Mouse (Mus musculus) liver, embryonic 12.5 days (tissue): ENCODE results near the gene Ahr. TPM values are rescaled to one million over a fixed set of nuclear protein-coding genes. Genes with fewer than 3 reads are reported as not detected.
A peak's percentile ranks its signal among the peaks of the same experiment; 100 is the strongest.

Experiments
- ATAC-seq: fragments of 200-750 bp; cut with Nextera tagmentation; 2 replicates; pipeline ENCODE4 v1.8.0; 2017; ENCODE audit warnings: moderate number of reproducible peaks, mild to moderate bottlenecking, moderate library complexity
- H3K27ac ChIP-seq: fragments of 300-500 bp; sonication (generic); 2 replicates; pipeline ENCODE4 v1.5.1; 2016; ENCODE audit warnings: mild to moderate bottlenecking
- H3K27me3 ChIP-seq: fragments of 300-500 bp; sonication (generic); replicated peaks from 2 replicates; pipeline ENCODE4 v1.6.1; 2016; ENCODE audit warnings: mild to moderate bottlenecking, moderate library complexity
- H3K36me3 ChIP-seq: fragments of 300-500 bp; sonication (generic); 2 replicates; pipeline ENCODE4 v1.6.1; 2016; ENCODE audit warnings: mild to moderate bottlenecking, moderate library complexity
- H3K4me1 ChIP-seq: fragments of 300-500 bp; sonication (generic); 2 replicates; pipeline ENCODE4 v1.6.1; 2016
- H3K4me2 ChIP-seq: fragments of 300-500 bp; sonication (generic); 2 replicates; pipeline ENCODE4 v1.6.1; 2016; ENCODE audit warnings: mild to moderate bottlenecking, moderate library complexity
- H3K4me3 ChIP-seq: fragments of 300-500 bp; sonication (generic); 2 replicates; pipeline ENCODE4 v1.5.1; 2016; ENCODE audit warnings: mild to moderate bottlenecking, moderate library complexity
- H3K9ac ChIP-seq: fragments of 300-500 bp; sonication (generic); 2 replicates; pipeline ENCODE4 v1.6.1; 2016; ENCODE audit warnings: mild to moderate bottlenecking, moderate library complexity
- H3K9me3 ChIP-seq: fragments of 300-500 bp; sonication (generic); replicated peaks from 2 replicates; pipeline ENCODE4 v1.6.1; 2016; ENCODE audit warnings: mild to moderate bottlenecking, moderate library complexity
- WGBS: fragments of 180-500 bp; shearing (Covaris S2); methylation state at CpG from one replicate; pipeline ENCODE4 v1.1.7; 2016; ENCODE audit not compliant: insufficient replicate concordance; 5-methylcytosine and 5-hydroxymethylcytosine counted together
- polyA plus RNA-seq: library from polyadenylated mRNA; unstranded; fragments of >200 nt; fragmentation: Nextera tagmentation; extraction: Ambion mirVana; gene quantifications from 2 replicates; pipeline ENCODE4 v1.2.1, GENCODE M21; 2016

Gene Ahr
- polyA plus RNA-seq, 1 experiment from 2014 or later, result 3.6 TPM

DNA sequence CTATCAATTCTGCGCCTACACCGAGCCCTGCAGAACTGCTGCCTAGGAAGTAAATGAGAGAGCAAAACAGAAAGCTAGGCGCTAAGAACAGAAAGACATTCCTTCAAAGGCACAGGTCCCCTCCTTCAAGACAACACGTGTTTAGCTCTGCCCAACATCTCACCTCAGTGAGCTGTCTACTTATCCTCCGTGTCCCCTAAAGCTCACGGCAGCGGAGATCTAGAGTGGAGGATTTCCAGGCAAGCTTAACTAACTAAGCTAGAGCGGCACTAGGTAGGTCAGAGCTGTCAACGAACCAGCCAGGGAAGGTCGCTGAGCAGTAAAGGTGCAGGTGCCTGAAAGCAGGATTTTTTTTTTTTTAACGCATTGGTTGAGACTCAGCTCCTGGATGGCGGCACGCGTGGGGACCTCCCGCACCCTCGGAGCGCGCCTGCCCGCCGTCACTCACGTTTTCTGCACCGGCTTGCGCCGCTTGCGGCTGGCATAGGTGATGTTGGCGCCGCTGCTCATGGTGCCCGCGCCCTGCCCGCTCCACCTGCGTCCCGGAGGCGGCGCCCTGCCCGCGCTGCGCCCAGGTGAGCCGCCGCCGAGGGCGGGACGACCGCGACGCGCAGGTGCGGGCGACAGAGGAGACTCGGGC is 604 bp downstream of the Ahr start:
- 0 out of 2 replicates have a peak overlapping the region, but pooled peaks have one; percentile 40 for H3K27ac ChIP-seq

DNA sequence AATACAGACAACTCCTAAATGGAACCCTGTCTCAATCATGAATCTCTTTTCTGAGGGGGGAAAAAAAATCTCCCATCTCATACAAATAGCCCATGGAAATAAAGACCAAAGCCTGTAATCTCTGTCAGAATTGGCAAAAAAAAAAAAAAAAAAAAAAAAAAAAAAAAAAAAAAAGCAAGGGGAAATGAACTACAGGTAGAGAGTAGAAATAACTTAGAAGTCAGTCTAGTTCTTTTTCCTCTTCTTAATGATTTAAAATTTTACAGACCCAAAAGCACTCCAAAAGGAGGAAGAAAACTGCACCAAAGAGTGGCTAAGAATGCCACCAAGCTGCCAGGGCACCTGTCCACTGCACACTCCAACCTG is 1.1 kb downstream of the Ahr start:
- ATAC-seq, result no peak
- Histone ChIP-seq H3K36me3 (no peaks in the 10 kb centered on the region), H3K4me2 (peak overlapping the region; percentile 100), H3K9ac (peak overlapping the region; percentile 77), H3K27ac (no peak overlapping the region), H3K9me3 (no peaks in the 10 kb centered on the region), H3K27me3 (0 out of 2 replicates have a peak, but pooled peaks cover 3% of the 10 kb centered on the region), H3K4me1 (peaks cover 17% of the 10 kb centered on the region), H3K4me3 (peak overlapping the region; percentile 80)

More for the DNA sequence above, 604 bp downstream of the Ahr start:
- Histone ChIP-seq H3K4me1 (peaks cover 17% of the 10 kb centered on the region), H3K4me2 (peak overlapping the region; percentile 100), H3K36me3 (no peaks in the 10 kb centered on the region), H3K9me3 (no peaks in the 10 kb centered on the region), H3K4me3 (peak overlapping the region; percentile 80), H3K9ac (peak overlapping the region; percentile 77), H3K27me3 (0 out of 2 replicates have a peak, but pooled peaks cover 3% of the 10 kb centered on the region)
- ATAC-seq, result peak; percentile 69
- WGBS, result under 1% methylated on average over 49 of the region's 49 CpGs

DNA sequence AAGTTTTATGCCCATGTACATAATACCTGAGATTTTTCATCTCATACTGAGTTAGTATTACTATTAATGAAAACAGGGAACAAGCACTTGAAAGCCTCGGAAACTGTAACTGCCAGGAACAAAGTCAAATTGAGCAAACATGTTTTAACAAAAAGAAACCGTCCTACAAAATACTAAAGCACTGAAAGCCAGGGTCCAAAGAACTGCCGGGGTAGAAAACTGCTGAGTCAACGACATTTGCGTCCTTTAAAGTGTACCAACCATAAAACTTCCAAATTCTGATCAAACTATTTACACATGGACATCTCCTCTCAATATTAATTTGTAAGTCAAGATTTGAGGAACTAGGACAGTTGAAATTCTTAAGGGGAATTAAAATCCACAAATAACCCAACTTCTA is 1.7 kb downstream of the Ahr start:
- Histone ChIP-seq H3K4me3 (no peak overlapping the region), H3K27me3 (0 out of 2 replicates have a peak, but pooled peaks cover 3% of the 10 kb centered on the region), H3K4me2 (0 out of 2 replicates have a peak overlapping the region, but pooled peaks have one; percentile 14), H3K9ac (no peak overlapping the region), H3K4me1 (peaks cover 21% of the 10 kb centered on the region), H3K27ac (no peak overlapping the region), H3K36me3 (no peaks in the 10 kb centered on the region), H3K9me3 (no peaks in the 10 kb centered on the region)
- 50% methylated on average over 5 of the region's 5 CpGs for whole genome bisulfite sequencing
- ATAC-seq, result no peak

DNA sequence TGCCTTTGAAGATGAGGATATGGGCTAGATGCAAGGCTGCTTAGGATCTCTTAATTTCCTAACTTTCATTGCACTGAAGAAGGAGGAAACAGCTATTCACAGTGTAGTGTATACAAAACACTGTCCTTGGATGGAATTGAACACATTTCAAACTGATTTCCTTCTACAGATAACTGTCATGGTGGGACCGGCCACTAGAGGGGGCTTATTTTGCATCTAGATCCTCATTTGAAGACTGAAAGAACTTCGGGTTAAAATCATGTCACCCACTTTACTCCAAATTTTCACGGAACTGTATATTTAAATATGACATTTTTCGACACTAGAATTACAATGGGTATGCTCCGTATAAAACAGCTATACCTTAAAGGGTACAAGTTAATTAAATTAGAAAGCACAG is 2.7 kb downstream of the Ahr start:
- H3K27me3 ChIP-seq, result 0 out of 2 replicates have a peak, but pooled peaks cover 3% of the 10 kb centered on the region
- H3K27ac ChIP-seq, result no peak overlapping the region
- no peak overlapping the region for H3K9ac ChIP-seq
- no peaks in the 10 kb centered on the region for H3K9me3 ChIP-seq
- WGBS, result 6% methylated on average over 5 of the region's 5 CpGs
- H3K4me3 ChIP-seq, result no peak overlapping the region
- H3K36me3 ChIP-seq, result no peaks in the 10 kb centered on the region
- H3K4me2 ChIP-seq, result 0 out of 2 replicates have a peak overlapping the region, but pooled peaks have one; percentile 22
- peaks cover 31% of the 10 kb centered on the region for H3K4me1 ChIP-seq
- no peak for ATAC-seq

DNA sequence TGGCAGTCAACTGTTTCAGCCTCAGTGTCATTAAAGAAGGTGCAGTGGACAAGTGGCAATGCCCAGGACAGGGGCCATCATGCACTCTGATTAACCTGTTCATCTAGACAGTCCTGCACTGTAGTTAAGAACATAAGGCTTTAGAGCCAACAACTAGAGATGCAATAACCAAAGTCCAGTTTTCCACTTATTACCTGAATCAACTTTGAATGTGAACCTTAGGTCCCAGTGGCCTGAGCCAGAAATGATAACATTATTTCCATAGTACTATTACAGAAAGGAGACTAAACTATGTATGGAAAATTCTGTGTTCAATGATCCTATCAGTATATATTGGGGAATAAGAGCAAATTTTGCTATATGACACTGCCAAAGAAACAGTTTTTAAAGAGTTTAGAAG is 4.3 kb downstream of the Ahr start:
- no peaks in the 10 kb centered on the region for H3K9me3 ChIP-seq
- 0 out of 2 replicates have a peak, but pooled peaks cover 2% of the 10 kb centered on the region for H3K36me3 ChIP-seq
- H3K4me3 ChIP-seq, result no peak overlapping the region
- peaks cover 32% of the 10 kb centered on the region for H3K4me1 ChIP-seq
- no peak overlapping the region for H3K27ac ChIP-seq
- 0 out of 2 replicates have a peak, but pooled peaks cover 3% of the 10 kb centered on the region for H3K27me3 ChIP-seq
- H3K9ac ChIP-seq, result no peak overlapping the region
- H3K4me2 ChIP-seq, result no peak overlapping the region
- ATAC-seq, result no peak

DNA sequence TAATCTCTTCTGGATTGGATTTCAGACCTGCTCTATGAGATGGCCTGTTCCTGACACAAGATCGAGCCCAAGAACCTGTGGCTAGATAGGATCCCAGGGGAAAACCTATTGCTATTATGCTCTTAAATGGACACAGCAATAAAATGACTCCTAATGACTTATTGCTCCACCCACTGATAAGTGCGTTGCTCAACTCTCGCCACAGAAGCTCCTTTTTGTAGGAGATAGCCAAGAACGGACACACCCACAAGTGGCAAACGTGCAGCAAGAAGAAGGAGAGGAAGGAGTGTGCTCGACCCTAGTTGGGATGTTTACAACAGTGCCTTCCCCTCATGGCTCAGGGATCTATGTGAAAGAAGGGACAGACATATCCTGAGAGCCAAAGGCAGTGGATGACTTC is 7.4 kb downstream of the Ahr start:
- H3K4me1 ChIP-seq, result peaks cover 16% of the 10 kb centered on the region
- peak overlapping the region; percentile 23; the same call in 1 of the 2 replicates for H3K27ac ChIP-seq
- H3K27me3 ChIP-seq, result no peaks in the 10 kb centered on the region
- peaks cover 2% of the 10 kb centered on the region; the same call in 1 of the 2 replicates for H3K36me3 ChIP-seq
- no peaks in the 10 kb centered on the region for H3K9me3 ChIP-seq
- ATAC-seq, result peak; percentile 83
- H3K4me3 ChIP-seq, result no peak overlapping the region
- H3K9ac ChIP-seq, result no peak overlapping the region
- WGBS, result 15% methylated on average over 6 of the region's 6 CpGs
- H3K4me2 ChIP-seq, result peak overlapping the region; percentile 45

DNA sequence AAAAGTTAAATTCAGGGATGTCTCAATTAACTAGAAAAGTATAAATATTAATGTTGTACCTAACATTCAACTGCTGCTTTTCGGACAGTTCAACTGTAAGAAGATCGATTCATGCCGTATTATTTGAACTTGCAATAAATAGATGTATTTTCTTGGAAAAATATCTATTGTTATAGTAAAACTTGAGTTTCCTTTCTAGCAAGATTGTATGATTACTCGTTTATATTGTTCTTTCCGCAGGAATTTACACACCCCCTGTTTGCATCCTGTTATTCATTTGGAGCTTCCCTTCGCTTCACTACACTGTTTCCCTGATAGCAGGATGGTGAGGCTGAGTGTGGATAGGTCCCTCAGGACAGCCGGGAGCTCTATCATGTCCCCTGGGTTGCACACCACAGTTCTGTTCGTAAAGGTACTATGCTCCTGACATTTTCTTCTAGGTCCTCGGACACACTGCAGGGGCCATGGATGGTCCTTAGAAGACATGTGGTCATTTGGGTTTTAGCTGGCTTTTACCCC is 12.2 kb downstream of the Ahr start:
- 79% methylated on average over 9 of the region's 9 CpGs for WGBS
- Histone ChIP-seq H3K4me2 (no peak overlapping the region), H3K4me1 (peaks cover 6% of the 10 kb centered on the region), H3K9ac (no peak overlapping the region), H3K4me3 (no peak overlapping the region), H3K9me3 (no peaks in the 10 kb centered on the region), H3K27ac (no peak overlapping the region), H3K27me3 (no peaks in the 10 kb centered on the region), H3K36me3 (peaks cover 11% of the 10 kb centered on the region; the same call in 1 of the 2 replicates)
- no peak for ATAC-seq

DNA sequence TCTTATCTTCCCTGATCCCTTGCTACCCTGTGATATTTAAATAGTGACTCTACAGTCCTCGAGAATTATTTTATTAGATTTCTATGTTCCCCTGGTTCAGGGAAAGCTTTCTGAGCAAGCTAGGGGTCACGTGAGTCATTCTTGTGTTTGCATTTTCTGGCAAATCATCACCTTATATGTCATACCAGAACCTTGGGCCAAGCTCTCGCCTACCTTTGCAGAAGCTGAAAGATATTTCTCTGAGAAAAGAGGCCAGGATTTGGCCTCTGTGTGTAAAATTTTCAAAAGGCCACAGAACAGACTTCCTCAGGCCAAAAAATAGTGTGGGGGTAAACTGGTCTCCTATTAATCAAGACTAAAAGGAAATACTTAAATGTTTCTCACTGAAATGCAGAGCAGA is 19.2 kb downstream of the Ahr start:
- no peak overlapping the region for H3K4me3 ChIP-seq
- 61% methylated on average over 3 of the region's 3 CpGs for WGBS
- H3K9me3 ChIP-seq, result no peaks in the 10 kb centered on the region
- no peak overlapping the region for H3K27ac ChIP-seq
- no peaks in the 10 kb centered on the region for H3K4me1 ChIP-seq
- peaks cover 19% of the 10 kb centered on the region; the same call in 1 of the 2 replicates for H3K36me3 ChIP-seq
- H3K9ac ChIP-seq, result no peak overlapping the region
- ATAC-seq, result no peak
- H3K4me2 ChIP-seq, result no peak overlapping the region
- H3K27me3 ChIP-seq, result no peaks in the 10 kb centered on the region

DNA sequence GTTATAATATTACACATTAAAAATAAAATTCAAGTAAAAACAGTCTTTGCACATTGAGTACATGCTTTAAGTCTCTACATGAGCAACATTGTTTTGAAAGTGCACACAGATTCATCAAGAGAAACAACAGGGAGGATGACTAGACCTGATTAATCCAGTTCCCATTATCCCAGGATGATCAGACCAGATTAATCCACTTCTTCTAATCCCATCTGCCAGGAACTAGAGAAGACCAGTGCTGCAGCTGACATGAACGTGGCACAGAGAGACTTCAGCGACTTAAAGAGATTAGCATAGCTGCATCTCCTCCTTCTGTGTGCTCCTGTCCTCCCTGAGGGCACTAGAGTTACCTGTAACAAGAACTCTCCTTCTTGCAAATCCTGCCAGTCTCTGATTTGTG is 20.2 kb downstream of the Ahr start:
- H3K4me2 ChIP-seq, result no peak overlapping the region
- H3K9ac ChIP-seq, result no peak overlapping the region
- H3K36me3 ChIP-seq, result peaks cover 22% of the 10 kb centered on the region
- H3K9me3 ChIP-seq, result no peaks in the 10 kb centered on the region
- no peak overlapping the region for H3K4me3 ChIP-seq
- 61% methylated on average over 2 of the region's 2 CpGs for WGBS
- H3K4me1 ChIP-seq, result no peaks in the 10 kb centered on the region
- no peak overlapping the region for H3K27ac ChIP-seq
- ATAC-seq, result no peak
- no peaks in the 10 kb centered on the region for H3K27me3 ChIP-seq

DNA sequence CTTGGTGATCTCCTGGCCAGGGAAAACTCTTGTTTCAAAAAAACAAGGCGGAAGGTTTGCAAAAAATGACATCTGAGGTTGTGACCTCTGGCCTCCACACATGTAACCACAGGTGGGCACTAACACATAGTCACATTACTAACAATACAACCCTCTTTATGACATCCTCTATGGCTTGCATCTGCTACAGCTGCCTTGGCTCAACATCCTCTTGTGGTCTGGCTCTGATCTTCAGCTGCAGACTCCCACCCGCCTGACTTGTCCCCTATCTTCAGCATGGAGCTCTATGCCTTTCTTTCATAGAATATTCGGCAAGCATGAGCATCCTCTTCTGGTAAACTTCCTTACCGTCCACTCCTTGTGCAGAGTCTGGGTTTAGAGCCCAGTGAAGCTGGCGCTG is 24.1 kb downstream of the Ahr start:
- Histone ChIP-seq H3K4me2 (no peak overlapping the region), H3K4me1 (no peaks in the 10 kb centered on the region), H3K36me3 (peaks cover 22% of the 10 kb centered on the region), H3K9ac (no peak overlapping the region), H3K9me3 (no peaks in the 10 kb centered on the region), H3K27me3 (no peaks in the 10 kb centered on the region), H3K27ac (no peak overlapping the region), H3K4me3 (no peak overlapping the region)
- ATAC-seq, result no peak
- 77% methylated on average over 5 of the region's 5 CpGs for WGBS

DNA sequence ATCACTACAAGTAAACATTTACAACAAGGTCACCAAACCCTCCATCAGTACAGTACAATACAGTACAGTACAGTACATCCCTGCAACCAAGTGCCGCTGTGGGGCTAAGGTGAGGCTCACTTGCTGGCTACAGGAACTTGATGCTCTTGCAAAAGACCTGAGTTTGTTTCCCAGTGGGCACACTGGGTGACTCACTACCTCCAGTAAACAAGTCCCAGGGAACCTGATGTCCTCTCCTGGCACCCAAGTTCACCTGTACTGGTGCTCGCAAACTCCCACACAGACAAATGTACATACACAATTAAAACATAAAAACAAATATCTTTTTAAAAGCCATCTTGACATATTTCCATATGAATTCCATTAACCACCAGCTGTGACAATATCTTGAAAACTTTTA is 28.5 kb downstream of the Ahr start:
- 85% methylated on average over 2 of the region's 2 CpGs for WGBS
- no peak overlapping the region for H3K4me3 ChIP-seq
- no peaks in the 10 kb centered on the region for H3K27me3 ChIP-seq
- no peaks in the 10 kb centered on the region for H3K4me1 ChIP-seq
- peaks cover 29% of the 10 kb centered on the region for H3K36me3 ChIP-seq
- H3K9me3 ChIP-seq, result no peaks in the 10 kb centered on the region
- H3K27ac ChIP-seq, result no peak overlapping the region
- no peak overlapping the region for H3K9ac ChIP-seq
- ATAC-seq, result no peak
- no peak overlapping the region for H3K4me2 ChIP-seq

DNA sequence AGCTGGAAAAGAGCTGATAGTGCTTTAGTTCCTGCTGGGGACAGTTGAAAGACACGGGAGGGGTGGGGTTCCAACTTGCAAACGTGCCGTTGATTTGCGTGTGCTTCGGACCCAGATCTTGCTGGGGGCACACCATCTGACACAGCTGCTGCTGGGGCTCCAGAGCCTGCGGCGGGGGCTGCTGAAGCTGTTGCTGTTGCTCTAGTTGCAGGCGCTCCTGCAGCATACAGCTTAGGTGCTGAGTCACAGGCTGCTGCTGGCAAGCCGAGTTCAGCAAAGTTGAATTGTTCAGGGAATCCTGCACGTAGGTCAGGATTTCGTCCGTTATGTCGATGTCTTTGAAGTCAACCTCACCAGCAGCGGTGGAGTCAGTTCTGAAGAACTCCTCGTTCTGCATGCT is 30.8 kb downstream of the Ahr start:
- 77% methylated on average over 15 of the region's 15 CpGs for WGBS
- Histone ChIP-seq H3K4me3 (no peak overlapping the region), H3K27me3 (no peaks in the 10 kb centered on the region), H3K9ac (no peak overlapping the region), H3K9me3 (no peaks in the 10 kb centered on the region), H3K4me1 (no peaks in the 10 kb centered on the region), H3K36me3 (peaks cover 17% of the 10 kb centered on the region), H3K27ac (no peak overlapping the region), H3K4me2 (no peak overlapping the region)
- no peak for ATAC-seq

DNA sequence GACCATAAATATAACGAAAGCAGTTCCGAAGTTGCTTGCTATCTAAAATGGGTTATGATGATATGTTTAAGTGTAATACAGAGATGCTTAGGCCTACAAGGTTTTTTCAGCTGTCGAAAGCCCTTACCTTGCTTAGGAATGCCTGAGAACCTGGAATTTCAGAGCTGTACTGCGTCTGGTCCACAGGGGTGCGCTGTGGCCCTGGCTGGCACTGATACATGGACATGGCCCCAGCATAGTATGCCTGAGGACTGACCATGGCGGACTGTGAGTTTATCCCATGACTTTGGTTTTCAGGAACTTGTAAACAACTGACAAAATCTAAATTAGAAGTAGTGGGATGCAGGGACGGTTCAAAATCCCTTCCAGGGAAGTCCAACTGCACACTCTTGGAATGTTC is 31.3 kb downstream of the Ahr start:
- Histone ChIP-seq H3K9ac (no peak overlapping the region), H3K27me3 (no peaks in the 10 kb centered on the region), H3K9me3 (no peaks in the 10 kb centered on the region), H3K4me3 (no peak overlapping the region), H3K36me3 (peaks cover 17% of the 10 kb centered on the region), H3K27ac (no peak overlapping the region), H3K4me1 (no peaks in the 10 kb centered on the region), H3K4me2 (no peak overlapping the region)
- ATAC-seq, result no peak
- WGBS, result 76% methylated on average over 7 of the region's 7 CpGs
